Mouse (Mus musculus) stomach, postnatal 0 days (tissue): Measurements from ENCODE around the gene Fgfr2. TPM values are rescaled to one million over a fixed set of nuclear protein-coding genes. Genes with fewer than 3 reads are reported as not detected.
A peak's percentile ranks its signal among the peaks of the same experiment; 100 is the strongest.

Experiments used
- ATAC-seq: fragments of 200-750 bp; cut with Nextera tagmentation; 2 replicates; pipeline ENCODE4 v1.8.0; 2017; ENCODE audit not compliant: low FRiP score, low TSS enrichment
- DNase-seq: peaks from one replicate; pipeline ENCODE4 v3.0.0-alpha.2; 2016; ENCODE audit warnings: low spot score
- H3K27ac ChIP-seq: fragments of 300-500 bp; sonication (generic); replicated peaks from 2 replicates; pipeline ENCODE4 v1.5.1; 2014; ENCODE audit warnings: mild to moderate bottlenecking, control low read depth
- H3K27me3 ChIP-seq: fragments of 300-500 bp; sonication (generic); 2 replicates; pipeline ENCODE4 v1.6.1; 2014; ENCODE audit warnings: low read length; ENCODE audit not compliant: control insufficient read depth, insufficient read depth
- H3K36me3 ChIP-seq: fragments of 300-500 bp; sonication (generic); 2 replicates; pipeline ENCODE4 v1.6.1; 2014; ENCODE audit warnings: low read length, mixed read lengths; ENCODE audit not compliant: control insufficient read depth, insufficient read depth
- H3K4me1 ChIP-seq: fragments of 300-500 bp; sonication (generic); replicated peaks from 2 replicates; pipeline ENCODE4 v1.6.1; 2014; ENCODE audit warnings: antibody characterized with exemption; ENCODE audit not compliant: control insufficient read depth, insufficient read depth
- H3K4me2 ChIP-seq: fragments of 300-500 bp; sonication (generic); replicated peaks from 2 replicates; pipeline ENCODE4 v1.6.1; 2014; ENCODE audit warnings: low read depth, mild to moderate bottlenecking, control low read depth, moderate library complexity
- H3K4me3 ChIP-seq: fragments of 300-500 bp; sonication (generic); 2 replicates; pipeline ENCODE4 v1.5.1; 2014; ENCODE audit warnings: low read depth, low read length, control low read depth
- H3K9ac ChIP-seq: fragments of 300-500 bp; sonication (generic); 2 replicates; pipeline ENCODE4 v1.6.1; 2014; ENCODE audit warnings: mild to moderate bottlenecking, low read length, control low read depth, mixed read lengths
- H3K9me3 ChIP-seq: fragments of 300-500 bp; sonication (generic); 2 replicates; pipeline ENCODE4 v1.6.1; 2016; ENCODE audit warnings: low read length; ENCODE audit not compliant: control insufficient read depth
- CTCF ChIP-seq: IDR thresholded peaks from 2 replicates; pipeline ENCODE4 v1.5.1; 2016; ENCODE audit warnings: antibody characterized with exemption, low read depth, mild to moderate bottlenecking, moderate library complexity
- EP300 ChIP-seq: optimal IDR thresholded peaks from 2 replicates; pipeline ENCODE3; 2016; ENCODE audit warnings: antibody characterized with exemption
- WGBS: fragments of 180-500 bp; shearing (Covaris S2); extraction: QIAGEN DNeasy Blood & Tissue Kit; methylation state at CpG from one replicate; pipeline ENCODE4 v1.1.7; 2014; 5-methylcytosine and 5-hydroxymethylcytosine counted together
- polyA plus RNA-seq: library from polyadenylated mRNA; unstranded; fragments of >200 nt; fragmentation: Nextera tagmentation; extraction: Ambion mirVana; gene quantifications from 2 replicates; pipeline ENCODE4 v1.2.1, GENCODE M21; 2015

Fgfr2 gene
- polyA plus RNA-seq, 1 experiment from 2014 or later, result 60.8 TPM

- no peak overlapping the region for H3K4me2 ChIP-seq
- H3K27me3 ChIP-seq, result no peaks in the 10 kb centered on the region
- peak; percentile 85 for TF ChIP-seq CTCF
- no peak for TF ChIP-seq EP300
- H3K9me3 ChIP-seq, result no peaks in the 10 kb centered on the region
- DNase-seq (peak; percentile 56), ATAC-seq (no peak)
- no peak overlapping the region for H3K4me3 ChIP-seq
- H3K27ac ChIP-seq, result no peak overlapping the region
- WGBS, result 35% methylated on average over 3 of the region's 3 CpGs
- no peaks in the 10 kb centered on the region for H3K4me1 ChIP-seq
- H3K9ac ChIP-seq, result no peak overlapping the region
- no peaks in the 10 kb centered on the region for H3K36me3 ChIP-seq
These were observed 2295.7 kb downstream of the Fgfr2 start for GRCm38 (mm10) chr7:130827431-130827830.

- Histone ChIP-seq H3K4me2 (no peak overlapping the region), H3K4me3 (no peak overlapping the region), H3K27ac (no peak overlapping the region), H3K36me3 (no peaks in the 10 kb centered on the region), H3K9ac (no peak overlapping the region), H3K9me3 (no peaks in the 10 kb centered on the region), H3K4me1 (no peaks in the 10 kb centered on the region), H3K27me3 (no peaks in the 10 kb centered on the region)
- WGBS, result 74% methylated on average over 3 of the region's 3 CpGs
- no peak for DNase-seq
- no peak for TF ChIP-seq CTCF
- no peak for TF ChIP-seq EP300
- no peak for ATAC-seq
These were observed 2296.8 kb downstream of the Fgfr2 start for GRCm38 (mm10) chr7:130826343-130826742.

- H3K36me3 ChIP-seq, result no peaks in the 10 kb centered on the region
- 33% methylated on average over 9 of the region's 9 CpGs for WGBS
- H3K27ac ChIP-seq, result no peak overlapping the region
- no peaks in the 10 kb centered on the region for H3K9me3 ChIP-seq
- no peaks in the 10 kb centered on the region for H3K27me3 ChIP-seq
- no peak for ATAC-seq
- no peak overlapping the region for H3K4me3 ChIP-seq
- no peak overlapping the region for H3K4me2 ChIP-seq
- DNase-seq, result no peak
- H3K9ac ChIP-seq, result no peak overlapping the region
- TF ChIP-seq EP300 (no peak), CTCF (no peak)
- H3K4me1 ChIP-seq, result no peaks in the 10 kb centered on the region
These were observed 2299.2 kb downstream of the Fgfr2 start for GRCm38 (mm10) chr7:130823992-130824391.

GRCm38 (mm10) chr7:130819624-130820023, 2303.5 kb downstream of the Fgfr2 start:
- WGBS, result 44% methylated on average over 10 of the region's 10 CpGs
- ATAC-seq (peak; percentile 73), DNase-seq (peak; percentile 40)
- Histone ChIP-seq H3K4me3 (no peak overlapping the region), H3K9me3 (no peaks in the 10 kb centered on the region), H3K4me1 (no peaks in the 10 kb centered on the region), H3K4me2 (no peak overlapping the region), H3K27me3 (no peaks in the 10 kb centered on the region), H3K9ac (no peak overlapping the region), H3K27ac (no peak overlapping the region), H3K36me3 (no peaks in the 10 kb centered on the region)
- TF ChIP-seq EP300, result no peak
- no peak for TF ChIP-seq CTCF

GRCm38 (mm10) chr7:130818813-130819212, 2304.3 kb downstream of the Fgfr2 start:
- Histone ChIP-seq H3K4me1 (no peaks in the 10 kb centered on the region), H3K4me2 (no peak overlapping the region), H3K4me3 (no peak overlapping the region), H3K9ac (no peak overlapping the region), H3K27ac (no peak overlapping the region), H3K9me3 (no peaks in the 10 kb centered on the region), H3K36me3 (no peaks in the 10 kb centered on the region), H3K27me3 (no peaks in the 10 kb centered on the region)
- DNase-seq, result no peak
- WGBS, result 72% methylated on average over 5 of the region's 5 CpGs
- TF ChIP-seq EP300 (no peak), CTCF (no peak)
- ATAC-seq, result no peak

- Histone ChIP-seq H3K9me3 (no peaks in the 10 kb centered on the region), H3K4me3 (no peak overlapping the region), H3K4me1 (no peaks in the 10 kb centered on the region), H3K27ac (no peak overlapping the region), H3K27me3 (no peaks in the 10 kb centered on the region), H3K9ac (no peak overlapping the region), H3K36me3 (no peaks in the 10 kb centered on the region), H3K4me2 (no peak overlapping the region)
- TF ChIP-seq CTCF (no peak), EP300 (no peak)
- WGBS, result 81% methylated on average over 7 of the region's 7 CpGs
- no peak for ATAC-seq
- DNase-seq, result no peak
These were observed 2306.9 kb downstream of the Fgfr2 start for GRCm38 (mm10) chr7:130816243-130816642.
